Mouse (Mus musculus) embryonic facial prominence, embryonic 14.5 days (tissue): Measurements from ENCODE around the gene Eif6. TPM values are rescaled to one million over a fixed set of nuclear protein-coding genes. Genes with fewer than 3 reads are reported as not detected.

ENCODE experiments used
- ATAC-seq: fragments of 200-750 bp; cut with Nextera tagmentation; 2 replicates; pipeline ENCODE4 v1.8.0; 2017; ENCODE audit warnings: low read depth, moderate number of reproducible peaks, moderate TSS enrichment
- DNase-seq: peaks from one replicate; pipeline ENCODE4 v3.0.0-alpha.2; 2015; ENCODE audit warnings: low spot score
- H3K27ac ChIP-seq: fragments of 300-500 bp; sonication (generic); replicated peaks from 2 replicates; pipeline ENCODE4 v1.5.1; 2014; ENCODE audit warnings: low read depth, mild to moderate bottlenecking, low read length, moderate library complexity
- H3K27me3 ChIP-seq: fragments of 300-500 bp; sonication (generic); replicated peaks from 2 replicates; pipeline ENCODE4 v1.6.1; 2014; ENCODE audit warnings: low read length; ENCODE audit not compliant: control insufficient read depth, insufficient read depth
- H3K36me3 ChIP-seq: fragments of 300-500 bp; sonication (generic); 2 replicates; pipeline ENCODE4 v1.6.1; 2014; ENCODE audit warnings: low read length, mixed read lengths; ENCODE audit not compliant: control insufficient read depth, insufficient read depth
- H3K4me1 ChIP-seq: fragments of 300-500 bp; sonication (generic); 2 replicates; pipeline ENCODE4 v1.6.1; 2014; ENCODE audit warnings: antibody characterized with exemption, low read length; ENCODE audit not compliant: control insufficient read depth, insufficient read depth
- H3K4me2 ChIP-seq: fragments of 300-500 bp; sonication (generic); 2 replicates; pipeline ENCODE4 v1.6.1; 2014; ENCODE audit warnings: low read depth, mild to moderate bottlenecking, low read length, moderate library complexity, mixed read lengths
- H3K4me3 ChIP-seq: fragments of 300-500 bp; sonication (generic); 2 replicates; pipeline ENCODE4 v1.5.1; 2014; ENCODE audit warnings: low read depth, mild to moderate bottlenecking, low read length
- H3K9ac ChIP-seq: fragments of 300-500 bp; sonication (generic); 2 replicates; pipeline ENCODE4 v1.6.1; 2014; ENCODE audit warnings: low read depth, mild to moderate bottlenecking, low read length, moderate library complexity, mixed read lengths
- H3K9me3 ChIP-seq: fragments of 300-500 bp; sonication (generic); 2 replicates; pipeline ENCODE4 v1.6.1; 2016; ENCODE audit warnings: low read length; ENCODE audit not compliant: control insufficient read depth
- WGBS: fragments of 180-500 bp; shearing (Covaris S2); extraction: QIAGEN DNeasy Blood & Tissue Kit; methylation state at CpG from one replicate; pipeline ENCODE4 v1.1.7; 2014; 5-methylcytosine and 5-hydroxymethylcytosine counted together
- polyA plus RNA-seq: library from polyadenylated mRNA; unstranded; fragments of >200 nt; fragmentation: Nextera tagmentation; extraction: Ambion mirVana; gene quantifications from 2 replicates; pipeline ENCODE4 v1.2.1, GENCODE M21; 2014

Gene Eif6
- polyA plus RNA-seq, 1 experiment from 2014 or later = 151 TPM

DNA sequence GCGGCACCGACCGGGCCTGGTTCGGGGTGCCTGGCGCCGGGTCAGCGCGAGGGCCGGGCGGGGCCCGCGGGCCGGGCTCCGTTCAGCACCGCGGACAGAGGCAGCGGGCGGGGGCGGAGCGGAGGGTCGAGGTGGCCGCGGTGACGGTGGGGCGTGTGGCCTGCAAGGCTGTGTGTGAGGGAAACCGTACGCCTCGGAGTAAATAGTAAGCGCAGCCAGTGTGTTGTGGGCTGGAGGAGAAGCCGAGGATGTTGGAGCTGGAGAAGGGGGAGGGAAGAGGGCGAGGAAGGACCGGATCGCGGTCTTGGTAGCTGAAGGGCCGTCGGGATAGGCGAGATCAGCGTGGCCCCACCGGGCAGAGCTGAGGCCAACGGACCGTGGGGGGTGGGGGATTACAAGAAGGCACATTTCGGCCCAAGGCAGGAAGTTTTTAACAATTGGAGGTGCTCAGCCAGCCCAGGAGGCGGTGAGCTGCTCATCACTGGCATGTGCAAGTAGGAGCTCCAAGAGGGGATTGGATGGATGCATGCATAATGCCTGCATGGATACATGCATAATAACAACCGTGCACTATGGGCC is 51.0 kb downstream of the Eif6 start:
- peak; percentile 55 for DNase-seq
- H3K27me3 ChIP-seq = peaks cover 52% of the 10 kb centered on the region

DNA sequence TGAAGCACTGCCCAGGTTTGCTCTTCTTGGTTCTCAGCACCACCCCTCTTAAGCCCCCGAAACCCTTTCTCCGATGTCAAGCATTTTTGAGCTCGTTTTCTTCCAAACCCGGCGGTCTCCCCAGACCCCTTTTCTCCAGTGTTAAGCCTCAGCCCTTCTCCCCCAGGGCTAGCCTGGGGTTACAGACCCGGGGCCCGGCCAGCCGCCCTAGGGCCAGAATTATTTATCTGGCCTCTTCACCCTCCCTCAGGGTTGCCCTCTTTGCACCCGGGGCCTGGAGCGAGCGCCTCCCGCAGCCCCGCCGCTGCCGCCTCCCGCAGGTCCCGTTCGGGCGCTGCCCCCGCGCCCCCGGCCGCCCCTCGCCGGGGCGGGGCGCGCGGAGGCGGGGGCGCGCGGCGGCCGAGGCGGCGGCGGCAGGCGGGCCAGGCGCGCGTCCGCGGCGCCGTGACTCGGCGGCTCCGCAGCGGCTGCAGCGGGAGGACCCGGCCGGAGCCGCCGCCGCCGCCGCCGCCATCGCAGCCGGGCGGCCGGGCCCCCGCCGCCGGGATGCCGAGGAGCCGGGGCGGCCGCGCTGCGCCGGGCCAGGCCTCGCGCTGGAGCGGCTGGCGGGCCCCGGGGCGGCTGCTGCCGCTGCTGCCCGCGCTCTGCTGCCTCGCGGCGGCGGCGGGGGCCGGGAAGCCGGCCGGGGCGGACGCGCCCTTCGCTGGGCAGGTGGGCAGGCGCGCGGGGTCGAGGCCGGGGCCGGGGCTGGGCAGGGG is 51.6 kb downstream of the Eif6 start, which contains the start of gene Mmp24:
TSS of gene Mmp24 (plus strand) at position 416 of the 758 bp plus-strand sequence.
- Histone ChIP-seq H3K9ac (no peak within 1 kb of the TSS; the same call in 1 of the 2 replicates), H3K4me3 (peak within 1 kb of the TSS; percentile 46), H3K36me3 (no peaks in the 10 kb centered on the region), H3K4me1 (no peaks in the 10 kb centered on the region), H3K27me3 (peaks cover 52% of the 10 kb centered on the region), H3K27ac (no peak within 1 kb of the TSS), H3K9me3 (no peaks in the 10 kb centered on the region), H3K4me2 (peak within 1 kb of the TSS; percentile 95)
- WGBS = 4% methylated on average over 24 of the region's 100 CpGs
- DNase-seq (no peak), ATAC-seq (peak; percentile 47; the same call in 1 of the 2 replicates)

More for the DNA sequence above, 51.0 kb downstream of the Eif6 start:
- Histone ChIP-seq H3K36me3 (no peaks in the 10 kb centered on the region), H3K4me2 (peak overlapping the region; percentile 95), H3K27ac (no peak overlapping the region), H3K4me1 (no peaks in the 10 kb centered on the region), H3K9me3 (no peaks in the 10 kb centered on the region), H3K9ac (no peak overlapping the region; the same call in 1 of the 2 replicates), H3K4me3 (peak overlapping the region; percentile 46)
- ATAC-seq = peak; percentile 84
- WGBS = 1% methylated on average over 32 of the region's 44 CpGs

DNA sequence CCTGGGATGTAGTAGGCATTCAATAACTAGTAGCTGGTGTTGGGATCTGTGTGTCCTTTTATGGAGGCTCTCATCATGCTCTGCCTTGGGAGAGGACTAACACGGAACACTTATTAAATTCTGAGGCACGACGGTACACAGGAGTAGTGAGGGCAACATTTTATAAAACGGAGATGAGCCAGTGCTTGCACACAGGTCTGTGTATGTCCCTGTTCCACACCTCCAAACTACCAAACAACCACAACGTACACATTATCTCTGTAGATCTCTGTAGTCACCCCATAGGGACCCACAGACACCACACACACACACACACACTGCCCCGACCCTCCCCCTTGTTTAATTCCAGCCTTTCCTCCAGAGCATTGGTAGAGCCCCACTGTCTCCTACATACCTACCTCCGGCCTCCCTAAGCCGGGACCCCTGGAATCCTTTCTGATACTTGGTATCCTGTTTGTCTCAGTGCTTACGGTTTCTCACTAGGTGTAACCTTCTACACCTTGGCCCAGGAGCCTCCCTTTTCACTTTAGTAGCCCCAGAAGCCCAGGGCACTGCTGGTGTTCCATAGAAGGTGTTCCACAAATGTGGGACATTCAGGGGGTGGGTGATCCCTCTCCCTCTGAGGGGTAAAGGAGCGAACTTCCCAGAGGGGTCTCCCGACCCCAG is 52.3 kb downstream of the Eif6 start:
- Histone ChIP-seq H3K36me3 (no peaks in the 10 kb centered on the region), H3K27ac (no peak overlapping the region), H3K27me3 (peaks cover 52% of the 10 kb centered on the region), H3K9ac (no peak overlapping the region), H3K4me2 (peak overlapping the region; percentile 95), H3K4me1 (no peaks in the 10 kb centered on the region), H3K4me3 (peak overlapping the region; percentile 38; the same call in 1 of the 2 replicates), H3K9me3 (no peaks in the 10 kb centered on the region)
- DNase-seq (no peak), ATAC-seq (no peak)
- WGBS = 54% methylated on average over 11 of the region's 11 CpGs

DNA sequence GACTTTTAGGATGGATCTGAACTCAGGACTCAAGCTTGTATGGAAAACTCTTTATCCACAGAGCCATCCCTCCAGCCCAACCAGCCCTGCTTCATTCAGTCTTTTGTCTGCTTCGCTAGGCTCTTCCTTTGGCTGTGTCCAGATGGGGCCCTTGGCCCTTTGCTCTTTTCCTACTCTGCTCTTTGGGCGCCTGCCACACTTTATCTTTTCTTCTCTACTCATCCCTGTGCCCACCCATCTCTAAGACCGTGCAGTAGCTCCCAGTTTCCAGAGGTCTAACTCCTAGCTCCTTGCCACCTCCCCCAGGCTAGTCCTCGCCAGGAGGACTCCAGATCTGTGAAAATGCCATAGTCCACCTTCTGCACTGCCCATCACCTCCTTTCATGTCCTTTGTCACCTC is 53.1 kb downstream of the Eif6 start:
- Histone ChIP-seq H3K4me1 (no peaks in the 10 kb centered on the region), H3K27ac (no peak overlapping the region), H3K9ac (no peak overlapping the region), H3K4me2 (no peak overlapping the region), H3K4me3 (no peak overlapping the region), H3K27me3 (peaks cover 52% of the 10 kb centered on the region), H3K9me3 (no peaks in the 10 kb centered on the region), H3K36me3 (no peaks in the 10 kb centered on the region)
- ATAC-seq (no peak), DNase-seq (no peak)
- WGBS = 65% methylated on average over 4 of the region's 4 CpGs

Other genes starting within 250 kb of the Eif6 start
- gene Gss, start 234.1 kb downstream of the Eif6 start, polyA plus RNA-seq = 27.1 and 27.6 TPM in 2 replicates
- 4.6 and 5.3 TPM in 2 replicates for gene Myh7b, start 215.7 kb downstream of the Eif6 start, polyA plus RNA-seq
- gene Trpc4ap, start 134.5 kb downstream of the Eif6 start, polyA plus RNA-seq = 131 and 147 TPM in 2 replicates
- gene Edem2, start 97.5 kb downstream of the Eif6 start, polyA plus RNA-seq = 34.0 and 35.2 TPM in 2 replicates
- gene Gm17581, start 91.1 kb downstream of the Eif6 start, polyA plus RNA-seq = not detected in 2 replicates
- 8.1 and 9.1 TPM in 2 replicates for gene Procr, start 75.8 kb downstream of the Eif6 start, polyA plus RNA-seq
- 0.51 TPM in 2 replicates for gene Mmp24, start 51.6 kb downstream of the Eif6 start, polyA plus RNA-seq
- 10.8 and 12.2 TPM in 2 replicates for gene BC029722, start 7.5 kb downstream of the Eif6 start, polyA plus RNA-seq
- gene Fam83c, start 7.9 kb upstream of the Eif6 start, polyA plus RNA-seq = 0.74 and 1.1 TPM in 2 replicates
- gene Uqcc1, start 103.4 kb upstream of the Eif6 start, polyA plus RNA-seq = 58.3 and 65.9 TPM in 2 replicates
- gene Gm15557, start 113.8 kb upstream of the Eif6 start, polyA plus RNA-seq = not detected in 2 replicates
- 3.3 and 3.8 TPM in 2 replicates for gene Gdf5, start 118.4 kb upstream of the Eif6 start, polyA plus RNA-seq
- gene Cep250, start 129.5 kb upstream of the Eif6 start, polyA plus RNA-seq = 17.6 TPM in 2 replicates
- gene 6430550D23Rik, start 181.1 kb upstream of the Eif6 start, polyA plus RNA-seq = 0.90 and 1.4 TPM in 2 replicates
- gene Ergic3, start 181.1 kb upstream of the Eif6 start, polyA plus RNA-seq = 235 and 269 TPM in 2 replicates
- not detected in 2 replicates for gene Fer1l4, start 226.0 kb upstream of the Eif6 start, polyA plus RNA-seq
- 2.3 and 3.1 TPM in 2 replicates for gene Spag4, start 238.2 kb upstream of the Eif6 start, polyA plus RNA-seq